Mouse (Mus musculus) layer of hippocampus, adult 9-11 months (tissue): Measurements from ENCODE around the gene Gm45713.
A peak's percentile ranks its signal among the peaks of the same experiment; 100 is the strongest.

ENCODE experiments used
- DNase-seq: peaks from one replicate; pipeline ENCODE4 v3.0.0; 2022

Gm45713 gene

GRCm38 (mm10) chr7:45092828-45093515, 43.1 kb downstream of the Gm45713 start:
- DNase-seq = no peak

GRCm38 (mm10) chr7:45092048-45092447, 44.0 kb downstream of the Gm45713 start, which contains the start of gene Rcn3:
Gene Rcn3 (minus strand): TSS chr7:45092221.
- no peak for DNase-seq

GRCm38 (mm10) chr7:45091001-45091990, 44.7 kb downstream of the Gm45713 start:
- DNase-seq = no peak

- DNase-seq = no peak
Measured at GRCm38 (mm10) chr7:45090251-45090977, 45.6 kb downstream of the Gm45713 start.

- no peak for DNase-seq
Measured at GRCm38 (mm10) chr7:45088597-45088996, 47.4 kb downstream of the Gm45713 start.

- DNase-seq = no peak
Measured at GRCm38 (mm10) chr7:45086084-45086483, 49.9 kb downstream of the Gm45713 start.

GRCm38 (mm10) chr7:45083300-45083890, 52.6 kb downstream of the Gm45713 start:
- no peak for DNase-seq

GRCm38 (mm10) chr7:45082401-45083299, 53.4 kb downstream of the Gm45713 start:
- DNase-seq = peak; percentile 59

- DNase-seq = no peak
Measured at GRCm38 (mm10) chr7:45081016-45081415, 55.0 kb downstream of the Gm45713 start.

- DNase-seq = peak; percentile 87
Measured at GRCm38 (mm10) chr7:45079856-45080255, 56.2 kb downstream of the Gm45713 start.

GRCm38 (mm10) chr7:45078513-45078912, 57.5 kb downstream of the Gm45713 start:
- no peak for DNase-seq

GRCm38 (mm10) chr7:45077829-45078228, 58.2 kb downstream of the Gm45713 start:
- no peak for DNase-seq

- no peak for DNase-seq
Measured at GRCm38 (mm10) chr7:45077322-45077721, 58.7 kb downstream of the Gm45713 start.

GRCm38 (mm10) chr7:45076501-45076900, 59.5 kb downstream of the Gm45713 start:
- DNase-seq = no peak
